Mouse (Mus musculus): ENCODE results near the gene Fmnl3.

GRCm38 (mm10) chr15:99370259-99370691, at the start of gene Fmnl3:
- TF ChIP-seq GATA1 (IDR thresholded peaks at IDR 0.05; ENCODE audit: low read length) (no peak), TAL1 (IDR thresholded peaks at IDR 0.05; ENCODE audit: low read length) (no peak)

All from erythroblast, embryonic 14.5 days (primary cell).